Mouse (Mus musculus): Measurements from ENCODE around the gene Slc27a4.

The Slc27a4 gene

GRCm38 (mm10) chr2:29820025-29820817 is 17.8 kb downstream of the Slc27a4 start, which contains the start of gene Urm1:
Urm1 (plus strand) TSS chr2:29820075.
- peak; percentile 59 for DNase-seq

GRCm38 (mm10) chr2:29826318-29826925 is 24.0 kb downstream of the Slc27a4 start:
- DNase-seq = no peak

GRCm38 (mm10) chr2:29826926-29827708 is 24.7 kb downstream of the Slc27a4 start:
- peak; percentile 95 for DNase-seq

GRCm38 (mm10) chr2:29827709-29828024 is 25.2 kb downstream of the Slc27a4 start:
- DNase-seq = no peak

- DNase-seq = no peak
Measured at GRCm38 (mm10) chr2:29831106-29831505, 28.7 kb downstream of the Slc27a4 start.

- no peak for DNase-seq
Measured at GRCm38 (mm10) chr2:29833796-29834195, 31.4 kb downstream of the Slc27a4 start.

- DNase-seq = no peak
Measured at GRCm38 (mm10) chr2:29835391-29835899, 33.0 kb downstream of the Slc27a4 start.

GRCm38 (mm10) chr2:29839460-29839859 is 37.0 kb downstream of the Slc27a4 start:
- no peak for DNase-seq

- DNase-seq = no peak
Measured at GRCm38 (mm10) chr2:29843231-29844105, 41.0 kb downstream of the Slc27a4 start.

- no peak for DNase-seq
Measured at GRCm38 (mm10) chr2:29844115-29844514, 41.7 kb downstream of the Slc27a4 start.

GRCm38 (mm10) chr2:29844661-29845060 is 42.2 kb downstream of the Slc27a4 start:
- no peak for DNase-seq

GRCm38 (mm10) chr2:29845636-29846035 is 43.2 kb downstream of the Slc27a4 start:
- DNase-seq = no peak

GRCm38 (mm10) chr2:29846061-29846853 is 43.8 kb downstream of the Slc27a4 start:
- DNase-seq = no peak

- no peak for DNase-seq
Measured at GRCm38 (mm10) chr2:29846911-29847310, 44.5 kb downstream of the Slc27a4 start.

GRCm38 (mm10) chr2:29849041-29849440 is 46.6 kb downstream of the Slc27a4 start:
- DNase-seq = no peak

GRCm38 (mm10) chr2:29849841-29850480 is 47.5 kb downstream of the Slc27a4 start:
- DNase-seq = no peak

- no peak for DNase-seq
Measured at GRCm38 (mm10) chr2:29852957-29853485, 50.6 kb downstream of the Slc27a4 start.

- DNase-seq = no peak
Measured at GRCm38 (mm10) chr2:29853736-29854135, 51.3 kb downstream of the Slc27a4 start.

- DNase-seq = no peak
Measured at GRCm38 (mm10) chr2:29855585-29856210, 53.3 kb downstream of the Slc27a4 start.
